Mouse (Mus musculus) heart, postnatal 4 days (tissue): ENCODE data around the gene Dnajb12. TPM values are rescaled to one million over a fixed set of nuclear protein-coding genes. Genes with fewer than 3 reads are reported as not detected.
A peak's percentile ranks its signal among the peaks of the same experiment; 100 is the strongest.

ENCODE experiments used
- DNase-seq: peaks from one replicate; pipeline ENCODE4 v3.0.0; 2021
- total RNA-seq, 2 experiments: library from RNA; stranded (reverse); gene quantifications; 2 replicates each; pipeline ENCODE4 v1.2.3; 2021

Gene Dnajb12
- total RNA-seq, 2 experiments from 2014 or later, result 39.6 to 41.1 TPM

- no peak for DNase-seq
Measured at GRCm38 (mm10) chr10:59920485-59920809, 41.1 kb downstream of the Dnajb12 start.

- peak; percentile 79 for DNase-seq
Measured at GRCm38 (mm10) chr10:59920810-59921681, 41.7 kb downstream of the Dnajb12 start.

- no peak for DNase-seq
Measured at GRCm38 (mm10) chr10:59923493-59923892, 44.1 kb downstream of the Dnajb12 start.

GRCm38 (mm10) chr10:59924305-59924704 lies 44.9 kb downstream of the Dnajb12 start:
- no peak for DNase-seq

GRCm38 (mm10) chr10:59929205-59929604 lies 49.8 kb downstream of the Dnajb12 start:
- DNase-seq, result no peak

GRCm38 (mm10) chr10:59930996-59931395 lies 51.6 kb downstream of the Dnajb12 start:
- DNase-seq, result no peak

GRCm38 (mm10) chr10:59932521-59932920 lies 53.2 kb downstream of the Dnajb12 start:
- DNase-seq, result no peak

GRCm38 (mm10) chr10:59934039-59934438 lies 54.7 kb downstream of the Dnajb12 start:
- DNase-seq, result no peak

GRCm38 (mm10) chr10:59936058-59936856 lies 56.9 kb downstream of the Dnajb12 start:
- DNase-seq, result no peak

GRCm38 (mm10) chr10:59938662-59939061 lies 59.3 kb downstream of the Dnajb12 start:
- no peak for DNase-seq

- no peak for DNase-seq
Measured at GRCm38 (mm10) chr10:59939081-59939480, 59.7 kb downstream of the Dnajb12 start.

GRCm38 (mm10) chr10:59942281-59942846 lies 63.0 kb downstream of the Dnajb12 start:
- no peak for DNase-seq

GRCm38 (mm10) chr10:59942847-59943420 lies 63.6 kb downstream of the Dnajb12 start:
- peak; percentile 59 for DNase-seq

GRCm38 (mm10) chr10:59943421-59943989 lies 64.1 kb downstream of the Dnajb12 start:
- peak; percentile 92 for DNase-seq

GRCm38 (mm10) chr10:59945416-59945815 lies 66.1 kb downstream of the Dnajb12 start:
- DNase-seq, result no peak

- no peak for DNase-seq
Measured at GRCm38 (mm10) chr10:59946362-59946761, 67.0 kb downstream of the Dnajb12 start.

GRCm38 (mm10) chr10:59947296-59948073 lies 68.1 kb downstream of the Dnajb12 start:
- DNase-seq, result peak; percentile 38

- peak; percentile 55 for DNase-seq
Measured at GRCm38 (mm10) chr10:59948363-59949254, 69.3 kb downstream of the Dnajb12 start.
